Mouse (Mus musculus) T-helper 17 cell (primary cell): Measurements from ENCODE around the gene Rpl3.

ENCODE experiments used
- in situ Hi-C, 2 experiments: fragments of 300-600 bp; cut with MboI, MseI; formaldehyde crosslinking; loops; 1 replicate in 1 of 2; 2 replicates in 1 of 2; pipeline ENCODE4 v1.15.1; 2025; ENCODE audit warnings: high pct_unique_total_duplicates in 2 of 2

The Rpl3 gene

GRCm38 (mm10) chr15:80115866-80116794, 24.5 kb upstream of the Rpl3 start:
- in situ Hi-C loops: loop anchor here in 1 of 2 experiments (5.0 kb wide), 1 partner anchor 106 kb away; no protein-coding TSS in a partner anchor

GRCm38 (mm10) chr15:80115256-80115655, 23.6 kb upstream of the Rpl3 start:
- in situ Hi-C loops: loop anchor here in 1 of 2 experiments (5.0 kb wide), 1 partner anchor 107 kb away; no protein-coding TSS in a partner anchor

GRCm38 (mm10) chr15:80114414-80114813, 22.7 kb upstream of the Rpl3 start:
- in situ Hi-C loops: no loop called here

GRCm38 (mm10) chr15:80112499-80112898, 20.8 kb upstream of the Rpl3 start:
- in situ Hi-C loops: no loop called here

GRCm38 (mm10) chr15:80111436-80111835, 19.8 kb upstream of the Rpl3 start:
- in situ Hi-C loops: no loop called here

GRCm38 (mm10) chr15:80107575-80107974, 15.9 kb upstream of the Rpl3 start:
- in situ Hi-C loops: no loop called here

GRCm38 (mm10) chr15:80107143-80107542, 15.5 kb upstream of the Rpl3 start:
- in situ Hi-C loops: no loop called here

GRCm38 (mm10) chr15:80105490-80106410, 14.1 kb upstream of the Rpl3 start:
- in situ Hi-C loops: no loop called here

GRCm38 (mm10) chr15:80102495-80102894, 10.8 kb upstream of the Rpl3 start:
- in situ Hi-C loops: no loop called here

- in situ Hi-C loops: no loop called here
Measured at GRCm38 (mm10) chr15:80101503-80101902, 9.8 kb upstream of the Rpl3 start.

- in situ Hi-C loops: no loop called here
Measured at GRCm38 (mm10) chr15:80100871-80101270, 9.2 kb upstream of the Rpl3 start.

GRCm38 (mm10) chr15:80100196-80100595, 8.5 kb upstream of the Rpl3 start:
- in situ Hi-C loops: no loop called here

- in situ Hi-C loops: no loop called here
Measured at GRCm38 (mm10) chr15:80099477-80099876, 7.8 kb upstream of the Rpl3 start.

GRCm38 (mm10) chr15:80098809-80099208, 7.1 kb upstream of the Rpl3 start:
- in situ Hi-C loops: no loop called here

- in situ Hi-C loops: no loop called here
Measured at GRCm38 (mm10) chr15:80097999-80098461, 6.4 kb upstream of the Rpl3 start.

GRCm38 (mm10) chr15:80096946-80097881, 5.5 kb upstream of the Rpl3 start:
- in situ Hi-C loops: no loop called here

- in situ Hi-C loops: no loop called here
Measured at GRCm38 (mm10) chr15:80096406-80096805, 4.7 kb upstream of the Rpl3 start.

GRCm38 (mm10) chr15:80095596-80095995, 3.9 kb upstream of the Rpl3 start:
- in situ Hi-C loops: no loop called here

GRCm38 (mm10) chr15:80094201-80094600, 2.5 kb upstream of the Rpl3 start:
- in situ Hi-C loops: loop anchor here in 1 of 2 experiments (5.0 kb wide), 1 partner anchor 33 kb away; no protein-coding TSS in a partner anchor

- in situ Hi-C loops: loop anchor here in 1 of 2 experiments (5.0 kb wide), 1 partner anchor 35 kb away; no protein-coding TSS in a partner anchor
Measured at GRCm38 (mm10) chr15:80092599-80092998, 931 bp upstream of the Rpl3 start.
